Mouse (Mus musculus): ENCODE results near the gene Ppdpf. TPM values are rescaled to one million over a fixed set of nuclear protein-coding genes. Genes with fewer than 3 reads are reported as not detected.

Ppdpf gene
- polyA plus RNA-seq, 1 experiment from 2014 or later = 482 TPM

DNA sequence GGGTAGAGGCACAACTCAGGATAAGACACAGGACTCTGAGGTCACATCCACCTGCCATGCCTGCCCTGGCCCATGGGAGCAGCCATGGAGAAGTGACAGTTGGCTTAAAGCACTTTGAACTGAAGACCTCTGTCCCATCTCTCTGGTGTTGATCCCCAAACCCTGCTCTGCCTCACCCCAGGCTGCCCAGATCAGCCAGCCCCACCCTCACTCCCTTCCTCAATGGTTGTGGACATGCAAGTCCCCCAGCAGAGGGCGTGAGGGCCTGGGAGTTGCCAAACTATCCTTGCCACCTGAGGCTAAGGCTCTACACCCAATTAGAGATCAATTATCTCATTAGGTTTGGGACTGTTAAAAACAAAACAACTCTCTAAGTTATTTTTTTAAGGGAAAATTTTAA is 33.2 kb upstream of the Ppdpf start:
- H3K4me1 ChIP-seq (replicated peaks) = peaks cover 43% of the 10 kb centered on the region
- no peaks in the 10 kb centered on the region for H3K9me3 ChIP-seq
- peaks cover 15% of the 10 kb centered on the region for H3K36me3 ChIP-seq
- H3K4me2 ChIP-seq (replicated peaks) = no peak overlapping the region
- H3K4me3 ChIP-seq (replicated peaks) = no peak overlapping the region
- peaks cover 54% of the 10 kb centered on the region for H3K27me3 ChIP-seq
- 0% methylated on average over 1 of the region's 1 CpGs for WGBS
- no peak overlapping the region for H3K27ac ChIP-seq
- H3K9ac ChIP-seq (replicated peaks) = no peak overlapping the region
- ATAC-seq = no peak

GRCm38 (mm10) chr2:181154361-181154760 is 32.7 kb upstream of the Ppdpf start:
- H3K36me3 ChIP-seq = peaks cover 14% of the 10 kb centered on the region
- H3K27ac ChIP-seq = no peak overlapping the region
- H3K4me3 ChIP-seq (replicated peaks) = no peak overlapping the region
- 0 out of 2 replicates have a peak overlapping the region, but pooled peaks have one; percentile 61 for H3K4me2 ChIP-seq (replicated peaks)
- no peak overlapping the region; the same call in 1 of the 2 replicates for H3K9ac ChIP-seq (replicated peaks)
- 88% methylated on average over 3 of the region's 3 CpGs for WGBS
- H3K27me3 ChIP-seq = peaks cover 50% of the 10 kb centered on the region
- ATAC-seq = no peak
- H3K4me1 ChIP-seq (replicated peaks) = peaks cover 48% of the 10 kb centered on the region
- H3K9me3 ChIP-seq = no peaks in the 10 kb centered on the region

DNA sequence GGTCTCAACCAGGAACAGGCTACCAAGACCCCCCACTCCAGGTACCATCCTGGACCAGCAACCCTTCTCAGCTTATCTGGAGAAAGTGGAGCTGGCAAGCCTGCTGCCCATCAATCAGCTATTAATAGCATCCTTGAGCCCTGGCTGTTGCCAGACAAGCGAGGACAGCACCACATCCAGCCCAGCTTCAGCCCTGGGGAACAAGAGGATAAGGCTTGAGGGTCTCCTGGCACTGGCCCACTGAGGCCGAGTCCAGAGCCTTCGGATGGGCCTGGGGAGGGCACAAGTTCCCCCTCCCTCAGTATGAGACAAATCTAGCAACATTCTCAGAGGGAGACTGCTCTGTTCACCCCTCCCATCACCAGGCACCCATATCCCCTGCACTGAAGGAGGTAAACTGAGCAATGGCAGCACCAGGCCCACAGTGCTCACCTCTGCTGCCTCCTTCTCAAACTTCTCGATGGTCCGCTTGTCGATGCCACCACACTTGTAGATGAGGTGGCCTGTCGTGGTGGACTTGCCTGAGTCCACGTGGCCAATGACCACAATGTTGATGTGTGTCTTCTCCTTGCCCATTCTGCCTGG is 32.1 kb upstream of the Ppdpf start:
- Histone ChIP-seq H3K4me3 (replicated peaks) (no peak overlapping the region), H3K36me3 (peaks cover 8% of the 10 kb centered on the region; the same call in 1 of the 2 replicates), H3K27ac (no peak overlapping the region), H3K4me1 (replicated peaks) (peaks cover 54% of the 10 kb centered on the region), H3K9me3 (no peaks in the 10 kb centered on the region), H3K4me2 (replicated peaks) (peak overlapping the region; percentile 61), H3K27me3 (peaks cover 45% of the 10 kb centered on the region), H3K9ac (replicated peaks) (no peak overlapping the region; the same call in 1 of the 2 replicates)
- 87% methylated on average over 8 of the region's 8 CpGs for WGBS
- no peak for ATAC-seq

- Histone ChIP-seq H3K4me3 (replicated peaks) (peak overlapping the region; percentile 52), H3K9me3 (no peaks in the 10 kb centered on the region), H3K27me3 (peaks cover 37% of the 10 kb centered on the region), H3K9ac (replicated peaks) (peak overlapping the region; percentile 77), H3K4me1 (replicated peaks) (peaks cover 59% of the 10 kb centered on the region), H3K36me3 (peaks cover 6% of the 10 kb centered on the region; the same call in 1 of the 2 replicates), H3K4me2 (replicated peaks) (peak overlapping the region; percentile 61), H3K27ac (no peak overlapping the region)
- peak; percentile 7; the same call in 1 of the 2 replicates for ATAC-seq
- 68% methylated on average over 4 of the region's 4 CpGs for WGBS
Observed at GRCm38 (mm10) chr2:181155801-181156200, 31.2 kb upstream of the Ppdpf start.

- H3K9me3 ChIP-seq = no peaks in the 10 kb centered on the region
- H3K4me1 ChIP-seq (replicated peaks) = peaks cover 59% of the 10 kb centered on the region
Observed at GRCm38 (mm10) chr2:181156248-181157121, 30.6 kb upstream of the Ppdpf start, which contains the start of gene Eef1a2. Eef1a2 (minus strand) TSS chr2:181157014.

DNA sequence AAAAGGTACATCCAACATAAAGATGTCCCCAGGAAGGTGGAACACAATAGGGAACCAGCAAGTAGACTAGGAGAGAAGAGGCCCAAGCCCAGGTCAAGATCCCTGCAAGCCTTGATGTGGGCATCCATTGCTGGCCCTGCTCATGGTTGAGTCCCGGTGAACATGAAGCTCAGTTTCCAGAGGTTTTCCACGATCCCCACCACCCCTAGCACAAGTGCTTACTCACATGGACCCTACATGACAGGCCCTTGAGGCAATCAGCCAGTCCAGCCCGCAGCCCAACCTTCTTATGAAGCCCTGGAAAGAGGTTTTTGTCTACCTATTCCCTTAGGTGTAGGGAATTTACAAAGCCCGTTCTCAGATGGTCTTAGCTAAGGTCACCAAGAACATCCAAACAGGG is 29.9 kb upstream of the Ppdpf start:
- peak overlapping the region; percentile 52 for H3K4me3 ChIP-seq (replicated peaks)
- H3K4me2 ChIP-seq (replicated peaks) = peak overlapping the region; percentile 61
- H3K9ac ChIP-seq (replicated peaks) = peak overlapping the region; percentile 77; the same call in 1 of the 2 replicates
- no peaks in the 10 kb centered on the region for H3K9me3 ChIP-seq
- peaks cover 6% of the 10 kb centered on the region; the same call in 1 of the 2 replicates for H3K36me3 ChIP-seq
- no peak for ATAC-seq
- H3K4me1 ChIP-seq (replicated peaks) = peaks cover 59% of the 10 kb centered on the region
- H3K27me3 ChIP-seq = peaks cover 26% of the 10 kb centered on the region; the same call in 1 of the 2 replicates
- WGBS = 76% methylated on average over 4 of the region's 4 CpGs
- peak overlapping the region; percentile 86 for H3K27ac ChIP-seq

More at GRCm38 (mm10) chr2:181156248-181157121, 30.6 kb upstream of the Ppdpf start, which contains the start of gene Eef1a2:
- H3K4me3 ChIP-seq (replicated peaks) = peak within 1 kb of the TSS; percentile 52
- H3K9ac ChIP-seq (replicated peaks) = peak within 1 kb of the TSS; percentile 77
- peaks cover 31% of the 10 kb centered on the region for H3K27me3 ChIP-seq
- whole genome bisulfite sequencing = 3% methylated on average over 55 of the region's 55 CpGs
- H3K27ac ChIP-seq = peak within 1 kb of the TSS; percentile 86
- peak within 1 kb of the TSS; percentile 61 for H3K4me2 ChIP-seq (replicated peaks)
- peaks cover 6% of the 10 kb centered on the region; the same call in 1 of the 2 replicates for H3K36me3 ChIP-seq
- peak; percentile 77 for ATAC-seq

DNA sequence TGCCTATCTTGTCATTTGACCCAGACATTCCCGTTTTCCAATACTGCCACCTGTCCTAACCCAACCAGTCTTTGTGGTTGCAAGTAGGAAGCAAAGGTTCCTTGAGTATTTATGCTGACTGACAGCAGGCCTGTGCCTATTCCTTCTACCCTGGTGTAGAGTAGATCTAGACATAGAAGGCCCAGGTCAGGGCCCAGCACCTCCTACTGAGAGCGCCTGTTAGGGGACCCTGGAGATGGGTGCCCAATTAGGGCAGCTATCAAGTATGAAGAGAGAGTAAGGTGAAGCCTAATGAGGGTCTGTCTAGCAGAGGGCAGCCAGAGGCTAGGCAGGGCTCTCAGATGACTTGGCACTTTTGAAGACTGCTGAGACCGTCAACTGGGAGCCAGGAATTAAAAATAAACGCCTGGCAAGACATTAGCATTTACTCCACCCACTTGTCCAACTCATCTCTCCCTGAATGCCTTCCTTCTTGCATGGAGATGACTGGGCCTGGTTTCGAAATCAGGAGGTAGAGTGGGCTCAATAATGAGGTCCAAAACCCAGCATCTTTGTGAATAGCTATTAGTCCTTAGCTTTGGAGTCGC is 29.2 kb upstream of the Ppdpf start:
- H3K9me3 ChIP-seq = no peaks in the 10 kb centered on the region
- H3K27me3 ChIP-seq = peaks cover 21% of the 10 kb centered on the region; the same call in 1 of the 2 replicates
- no peak overlapping the region for H3K9ac ChIP-seq (replicated peaks)
- peaks cover 59% of the 10 kb centered on the region for H3K4me1 ChIP-seq (replicated peaks)
- ATAC-seq = no peak
- H3K4me2 ChIP-seq (replicated peaks) = no peak overlapping the region
- H3K27ac ChIP-seq = no peak overlapping the region
- peaks cover 3% of the 10 kb centered on the region; the same call in 1 of the 2 replicates for H3K36me3 ChIP-seq
- WGBS = 78% methylated on average over 6 of the region's 6 CpGs
- no peak overlapping the region for H3K4me3 ChIP-seq (replicated peaks)

- Histone ChIP-seq H3K4me3 (replicated peaks) (no peak overlapping the region), H3K27me3 (peaks cover 15% of the 10 kb centered on the region; the same call in 1 of the 2 replicates), H3K27ac (no peak overlapping the region), H3K9me3 (no peaks in the 10 kb centered on the region), H3K36me3 (no peaks in the 10 kb centered on the region), H3K4me1 (replicated peaks) (peaks cover 59% of the 10 kb centered on the region), H3K9ac (replicated peaks) (no peak overlapping the region), H3K4me2 (replicated peaks) (no peak overlapping the region)
- no peak for ATAC-seq
- WGBS = 89% methylated on average over 2 of the region's 2 CpGs
Observed at GRCm38 (mm10) chr2:181158471-181158870, 28.6 kb upstream of the Ppdpf start.

DNA sequence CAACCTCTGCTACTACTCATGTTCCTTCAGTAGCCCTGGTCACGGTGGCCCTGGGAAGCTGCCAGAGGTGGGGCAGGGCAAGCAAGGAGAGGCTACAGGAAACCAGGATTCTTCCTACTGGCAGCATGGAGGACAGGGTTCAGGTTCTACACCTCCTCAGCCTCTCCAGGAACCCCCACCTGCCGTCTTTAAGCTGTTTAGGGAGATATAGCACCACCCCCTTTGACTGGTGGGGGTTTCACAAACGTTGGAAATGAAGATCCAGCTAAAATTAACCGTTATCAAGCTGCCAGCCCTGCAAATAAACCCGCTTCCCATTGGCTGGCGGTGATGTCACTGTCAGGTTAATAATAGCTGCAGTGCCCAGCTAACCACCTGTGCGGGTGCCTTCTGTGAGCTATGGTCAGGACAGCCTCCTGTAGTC is 27.9 kb upstream of the Ppdpf start:
- Histone ChIP-seq H3K27me3 (peaks cover 15% of the 10 kb centered on the region; the same call in 1 of the 2 replicates), H3K4me3 (replicated peaks) (no peak overlapping the region), H3K9ac (replicated peaks) (no peak overlapping the region), H3K9me3 (no peaks in the 10 kb centered on the region), H3K4me2 (replicated peaks) (no peak overlapping the region), H3K36me3 (no peaks in the 10 kb centered on the region), H3K4me1 (replicated peaks) (peaks cover 59% of the 10 kb centered on the region), H3K27ac (peak overlapping the region; percentile 81)
- 54% methylated on average over 7 of the region's 7 CpGs for WGBS
- no peak for ATAC-seq

DNA sequence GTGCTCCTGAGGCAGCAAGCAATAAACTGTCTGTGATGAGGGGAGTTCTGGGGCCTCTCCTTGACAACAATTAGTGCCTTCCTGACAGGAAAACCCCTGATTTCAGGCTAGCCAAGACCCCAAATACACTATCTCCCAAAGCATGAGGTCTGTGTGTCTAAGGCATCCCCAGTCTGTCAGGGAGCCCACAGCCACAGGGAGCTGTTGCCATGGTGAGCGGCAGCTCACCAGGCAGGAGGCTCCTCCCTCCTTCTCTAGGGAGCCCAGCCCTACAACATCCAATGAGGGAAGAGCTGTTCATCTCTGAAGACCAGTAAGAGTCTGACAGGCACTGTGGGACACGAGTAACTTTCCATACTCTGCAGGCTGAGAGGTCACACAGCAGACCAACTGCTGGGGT is 27.3 kb upstream of the Ppdpf start:
- ATAC-seq = peak; percentile 84
- peaks cover 15% of the 10 kb centered on the region; the same call in 1 of the 2 replicates for H3K27me3 ChIP-seq
- H3K27ac ChIP-seq = peak overlapping the region; percentile 81
- H3K4me3 ChIP-seq (replicated peaks) = no peak overlapping the region
- peak overlapping the region; percentile 31 for H3K4me2 ChIP-seq (replicated peaks)
- H3K9me3 ChIP-seq = no peaks in the 10 kb centered on the region
- 0% methylated on average over 2 of the region's 2 CpGs for WGBS
- peaks cover 53% of the 10 kb centered on the region for H3K4me1 ChIP-seq (replicated peaks)
- H3K9ac ChIP-seq (replicated peaks) = no peak overlapping the region
- H3K36me3 ChIP-seq = no peaks in the 10 kb centered on the region

DNA sequence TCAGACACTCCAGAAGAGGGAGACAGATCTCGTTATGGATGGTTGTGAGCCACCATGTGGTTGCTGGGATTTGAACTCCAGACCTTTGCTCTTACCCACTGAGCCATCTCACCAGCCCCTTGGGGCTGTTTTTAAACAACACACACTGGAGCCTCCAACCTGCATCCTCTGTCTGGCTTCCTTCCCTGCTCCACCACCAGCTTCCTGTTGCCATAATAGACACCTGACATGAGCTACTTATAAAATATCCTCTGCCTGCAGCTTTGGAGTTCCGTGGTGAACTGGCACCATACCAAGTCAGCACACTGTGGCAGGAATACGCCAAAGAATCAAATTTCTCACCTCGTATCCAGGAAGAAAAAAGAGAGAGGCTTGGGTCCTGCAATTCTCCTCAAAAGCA is 26.2 kb upstream of the Ppdpf start:
- Histone ChIP-seq H3K27ac (no peak overlapping the region), H3K27me3 (peaks cover 7% of the 10 kb centered on the region; the same call in 1 of the 2 replicates), H3K36me3 (no peaks in the 10 kb centered on the region), H3K4me3 (replicated peaks) (no peak overlapping the region), H3K4me2 (replicated peaks) (no peak overlapping the region), H3K9ac (replicated peaks) (no peak overlapping the region), H3K4me1 (replicated peaks) (peaks cover 42% of the 10 kb centered on the region), H3K9me3 (no peaks in the 10 kb centered on the region)
- no peak for ATAC-seq
- 74% methylated on average over 4 of the region's 4 CpGs for WGBS

All from midbrain, embryonic 13.5 days (tissue).